Mouse (Mus musculus): ENCODE measurements at regions not wholly inside any gene's neighbourhood (a gene's known extent, or its start where the extent isn't known, plus 50 kb on each side); places are given as distances from the start of the nearest gene placed in this dataset.

DNA sequence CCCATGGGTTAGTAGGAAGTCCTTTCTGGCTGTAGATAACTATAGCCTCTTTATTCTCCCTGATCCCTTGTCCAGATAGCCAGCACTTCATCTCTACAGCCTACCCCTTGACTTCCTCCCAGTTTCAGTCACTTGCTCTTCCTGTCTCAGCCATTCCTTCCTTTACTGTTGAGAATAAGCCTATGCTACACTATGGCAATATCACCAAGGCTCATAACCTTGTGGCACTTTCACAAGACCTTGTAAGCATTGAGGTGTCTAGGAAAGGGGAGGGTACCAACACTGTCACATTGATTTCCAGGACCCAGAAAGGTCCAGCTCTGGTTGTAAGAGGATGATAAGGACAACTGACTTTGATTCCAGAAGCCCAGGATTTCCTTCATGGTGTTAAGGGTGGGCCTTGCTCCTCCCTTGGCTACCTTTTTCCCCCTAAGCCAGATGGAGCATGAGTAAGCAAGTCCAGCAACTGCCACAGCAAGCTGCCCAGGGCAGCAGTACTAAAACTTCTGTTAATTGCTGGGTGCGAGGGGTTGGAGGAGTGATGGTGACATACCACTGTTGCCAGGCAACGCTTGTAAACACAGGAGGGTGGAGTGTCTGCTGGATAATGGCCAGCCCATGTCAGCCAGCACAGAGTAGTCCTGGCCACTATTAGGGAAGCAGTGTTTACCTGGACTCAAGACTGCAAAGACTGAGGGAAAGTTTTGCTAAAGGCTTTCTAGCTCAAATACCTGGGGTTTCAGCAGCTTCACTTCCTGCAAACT lies 75.7 kb downstream of the Ankrd16 start:
- peak; percentile 100 for ATAC-seq (replicated peaks; ENCODE audit: poor library complexity)

GRCm38 (mm10) chr2:11869983-11870382 lies 92.3 kb downstream of the Ankrd16 start:
- peak; percentile 64 for ATAC-seq (replicated peaks; ENCODE audit: poor library complexity)

DNA sequence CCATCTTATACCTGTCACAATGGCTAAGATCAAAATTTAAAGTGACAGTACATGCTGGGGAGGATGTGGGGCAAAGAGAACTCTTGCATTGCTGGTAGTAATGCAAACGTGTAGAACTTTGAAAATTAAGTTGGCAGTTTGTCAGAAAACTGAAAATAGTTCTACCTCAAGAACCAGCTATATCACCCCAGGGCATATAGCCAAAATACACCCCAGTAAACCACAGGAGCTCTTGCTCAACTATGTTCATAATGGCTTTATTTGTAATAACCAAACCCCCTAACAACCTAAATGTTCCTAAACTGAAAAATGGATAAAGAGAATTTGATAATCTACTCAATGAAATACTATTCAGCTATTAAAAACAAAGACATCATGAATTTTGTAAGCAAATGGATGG lies 102.3 kb downstream of the Ankrd16 start:
- 0 out of 2 replicates have a peak, but pooled peaks have one; percentile 31 for ATAC-seq (replicated peaks; ENCODE audit: poor library complexity)

GRCm38 (mm10) chr2:11894792-11895568 lies 117.3 kb downstream of the Ankrd16 start:
- peak; percentile 100 for ATAC-seq (replicated peaks; ENCODE audit: poor library complexity)

- no peak for ATAC-seq (replicated peaks; ENCODE audit: poor library complexity)
Observed at GRCm38 (mm10) chr2:11899698-11900660, 122.3 kb downstream of the Ankrd16 start.

- ATAC-seq (replicated peaks; ENCODE audit: poor library complexity) = no peak
Observed at GRCm38 (mm10) chr2:11914782-11915181, 137.1 kb downstream of the Ankrd16 start.

- ATAC-seq (replicated peaks; ENCODE audit: poor library complexity) = peak; percentile 66
Observed at GRCm38 (mm10) chr2:11917373-11917772, 139.7 kb downstream of the Ankrd16 start.

GRCm38 (mm10) chr2:11918070-11918469 lies 140.4 kb downstream of the Ankrd16 start:
- ATAC-seq (replicated peaks; ENCODE audit: poor library complexity) = peak; percentile 89

GRCm38 (mm10) chr2:11960777-11961176 lies 183.1 kb downstream of the Ankrd16 start:
- ATAC-seq (replicated peaks; ENCODE audit: poor library complexity) = no peak

- no peak for ATAC-seq (replicated peaks; ENCODE audit: poor library complexity)
Observed at GRCm38 (mm10) chr2:11965374-11965773, 187.7 kb downstream of the Ankrd16 start.

- no peak for ATAC-seq (replicated peaks; ENCODE audit: poor library complexity)
Observed at GRCm38 (mm10) chr2:11967001-11967400, 189.3 kb downstream of the Ankrd16 start.

GRCm38 (mm10) chr2:11971972-11972371 lies 194.3 kb downstream of the Ankrd16 start:
- peak; percentile 90 for ATAC-seq (replicated peaks; ENCODE audit: poor library complexity)

GRCm38 (mm10) chr2:12001938-12002899 lies 224.5 kb downstream of the Ankrd16 start:
- ATAC-seq (replicated peaks; ENCODE audit: poor library complexity) = peak; percentile 86

DNA sequence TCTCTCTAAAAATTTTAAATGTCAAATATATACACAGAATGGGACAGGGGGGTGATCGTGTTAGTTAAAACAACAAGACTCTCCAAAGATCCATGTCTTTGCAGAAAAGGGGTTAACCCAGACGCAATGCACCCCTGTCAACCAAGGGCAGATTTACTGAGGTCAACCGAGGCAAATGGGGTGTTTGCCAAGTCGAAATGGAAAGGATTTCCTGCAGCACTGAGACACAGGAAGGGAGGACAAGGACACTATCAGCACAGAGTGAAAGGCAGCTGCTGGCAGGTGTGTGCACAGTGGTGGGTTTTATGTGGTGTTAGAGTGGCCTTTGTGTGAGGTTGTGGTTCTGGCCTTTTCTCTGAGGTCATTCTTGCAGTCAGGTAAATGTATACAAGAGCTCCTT lies 226.7 kb downstream of the Ankrd16 start:
- no peak for ATAC-seq (replicated peaks; ENCODE audit: poor library complexity)

GRCm38 (mm10) chr2:12007201-12007600 lies 229.5 kb downstream of the Ankrd16 start:
- ATAC-seq (replicated peaks; ENCODE audit: poor library complexity) = no peak

GRCm38 (mm10) chr2:12011441-12011840 lies 233.8 kb downstream of the Ankrd16 start:
- no peak for ATAC-seq (replicated peaks; ENCODE audit: poor library complexity)

GRCm38 (mm10) chr2:12019607-12020006 lies 241.9 kb downstream of the Ankrd16 start:
- ATAC-seq (replicated peaks; ENCODE audit: poor library complexity) = no peak

DNA sequence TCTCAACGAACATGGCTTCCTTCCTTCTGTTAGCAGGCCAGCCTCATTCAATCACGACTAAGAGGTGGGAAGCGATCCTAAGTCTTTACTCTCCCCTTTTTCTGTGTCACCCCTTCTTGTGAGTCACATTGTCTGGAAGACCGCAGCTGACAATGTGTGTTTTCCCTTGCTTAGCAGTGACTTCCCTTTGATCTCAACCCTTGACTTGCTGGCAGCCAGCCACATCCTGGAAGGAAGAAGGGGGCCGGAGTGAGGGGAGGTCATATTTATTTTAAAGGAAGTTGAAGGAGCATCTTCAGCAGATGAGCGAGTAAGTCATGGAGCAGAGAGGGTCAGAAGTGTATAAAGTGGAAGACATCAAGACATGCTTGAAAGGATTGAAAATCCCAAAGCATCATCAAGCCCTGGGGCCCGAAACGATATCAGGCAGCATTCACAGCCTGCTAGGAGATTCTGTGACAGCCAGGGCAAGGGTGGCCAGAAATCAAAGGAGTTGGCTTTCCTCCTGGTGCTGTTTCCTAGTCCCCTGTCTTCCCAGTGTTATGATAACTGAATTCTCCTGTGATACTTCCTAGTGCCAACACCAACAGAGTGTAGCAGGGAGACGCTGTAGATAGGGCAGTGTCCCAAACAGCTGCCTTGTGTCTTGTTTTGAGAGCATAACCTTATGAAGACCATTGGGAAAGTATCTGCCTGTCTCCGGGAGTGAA lies 245.9 kb downstream of the Ankrd16 start:
- ATAC-seq (replicated peaks; ENCODE audit: poor library complexity) = peak; percentile 37

DNA sequence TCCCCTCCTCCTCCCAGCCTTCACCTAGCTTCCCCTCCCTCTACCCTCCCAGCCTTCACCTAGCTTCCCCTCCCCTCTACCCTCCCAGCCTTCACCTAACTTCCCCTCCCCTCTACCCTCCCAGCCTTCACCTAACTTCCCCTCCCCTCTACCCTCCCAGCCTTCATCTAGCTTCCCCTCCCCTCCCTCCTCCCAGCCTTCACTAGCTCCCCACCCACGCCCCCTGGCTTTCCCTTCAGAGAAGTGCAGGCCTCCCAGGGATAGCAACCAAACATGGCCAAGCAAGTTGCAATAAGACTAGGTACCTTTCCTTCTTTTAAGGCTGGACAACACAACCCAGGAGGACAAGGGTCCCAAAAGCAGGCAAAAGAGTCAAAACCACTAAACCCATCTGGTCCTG lies 248.5 kb downstream of the Ankrd16 start:
- 0 out of 2 replicates have a peak, but pooled peaks have one; percentile 31 for ATAC-seq (replicated peaks; ENCODE audit: poor library complexity)

Measured in megakaryocyte progenitor cell, adult 5-6 weeks (primary cell).